Mouse (Mus musculus) adrenal gland, adult 2 months (tissue): ENCODE measurements around the gene Rpl36al. TPM values are rescaled to one million over a fixed set of nuclear protein-coding genes. Genes with fewer than 3 reads are reported as not detected.

Source experiments
- DNase-seq: peaks from one replicate; pipeline ENCODE4 v3.0.0; 2021
- microRNA-seq, 2 experiments: library from miRNA; unstranded; fragments of <30 nt; microRNA quantifications; one replicate each; pipeline ENCODE4 v1.2.0; 2021
- polyA plus RNA-seq: library from polyadenylated mRNA; depleted of rRNA; stranded (reverse); fragments of >200 nt; gene quantifications from 2 replicates; pipeline ENCODE4 v1.2.3, GENCODE M21; 2012; rRNA removed
- total RNA-seq, 2 experiments: library from RNA; stranded (reverse); gene quantifications; 2 replicates each; pipeline ENCODE4 v1.2.3; 2021

Rpl36al gene
- total and polyA plus RNA-seq, 3 experiments, result 14.6 to 634 (median 629) TPM

DNA sequence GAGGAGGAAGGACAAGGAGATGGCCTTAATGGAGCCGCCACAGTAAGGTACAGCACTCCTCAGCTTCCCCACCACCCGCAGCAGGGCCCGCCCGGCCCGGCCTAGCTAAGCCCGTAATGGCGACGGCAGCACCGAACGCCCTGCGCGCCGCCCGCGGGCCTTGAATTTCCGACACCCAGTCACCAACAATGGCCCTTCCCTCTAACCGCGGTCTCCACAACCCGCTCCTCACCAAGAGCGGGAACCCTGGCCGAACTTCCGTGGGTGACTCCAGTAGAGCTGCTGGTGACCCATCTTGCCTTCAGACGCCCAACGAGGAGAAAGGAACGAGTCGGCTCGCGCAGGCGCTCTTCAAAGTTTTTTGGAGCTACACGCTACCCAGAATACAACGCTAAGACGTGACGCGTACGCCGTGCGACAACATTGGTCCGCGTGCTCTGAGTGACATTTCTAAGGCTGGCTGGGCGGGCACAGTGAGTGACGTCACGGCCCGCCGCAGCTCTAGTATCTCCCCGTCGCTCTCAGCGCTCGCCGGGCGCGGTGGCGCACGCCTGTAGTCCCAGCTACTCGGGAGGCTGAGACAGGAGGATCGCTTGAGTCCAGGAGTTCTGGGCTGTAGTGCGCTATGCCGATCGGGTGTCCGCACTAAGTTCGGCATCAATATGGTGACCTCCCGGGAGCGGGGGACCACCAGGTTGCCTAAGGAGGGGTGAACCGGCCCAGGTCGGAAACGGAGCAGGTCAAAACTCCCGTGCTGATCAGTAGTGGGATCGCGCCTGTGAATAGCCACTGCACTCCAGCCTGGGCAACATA lies 24.9 kb downstream of the Rpl36al start, which contains the start of gene Rps29:
Rps29 (minus strand) TSS at position 422 of the 813 bp plus-strand sequence.
- DNase-seq, result peak; percentile 98

DNA sequence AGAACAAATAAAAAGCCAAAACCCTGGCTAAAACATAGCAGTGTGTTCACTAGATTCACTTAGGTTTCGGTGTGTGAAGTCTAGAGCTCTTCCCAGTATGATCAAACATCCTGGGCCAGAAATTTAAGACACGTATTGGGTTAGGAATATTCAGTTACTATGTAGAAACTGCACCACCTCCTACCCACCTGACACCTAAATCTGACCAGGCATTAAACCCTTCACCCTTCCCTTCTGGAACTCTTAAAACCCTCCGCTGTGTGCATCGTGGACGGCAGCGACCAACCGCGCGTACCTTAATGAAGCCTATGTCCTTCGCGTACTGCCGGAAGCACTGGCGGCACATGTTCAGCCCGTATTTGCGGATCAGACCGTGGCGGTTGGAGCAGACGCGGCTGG lies 25.5 kb downstream of the Rpl36al start:
- no peak for DNase-seq

DNA sequence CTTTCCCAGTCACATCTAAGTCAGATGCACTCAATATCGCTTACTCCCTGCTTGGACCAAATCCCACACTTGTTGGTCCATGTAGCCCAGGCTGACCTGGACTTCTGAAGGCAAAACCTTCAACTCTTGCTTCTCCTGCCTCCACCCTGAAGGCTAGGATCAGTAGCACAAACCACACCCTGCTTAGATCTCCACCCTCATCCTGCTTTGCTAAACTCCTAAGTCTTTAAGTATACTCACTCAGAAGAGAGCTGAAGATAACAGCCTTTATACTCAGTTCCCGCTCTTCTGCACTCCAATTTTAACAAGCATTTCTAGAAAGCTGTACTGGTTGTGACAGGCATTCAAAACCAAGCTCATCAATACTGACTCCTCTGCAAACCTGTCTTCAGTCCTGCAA lies 26.8 kb downstream of the Rpl36al start:
- DNase-seq, result no peak

DNA sequence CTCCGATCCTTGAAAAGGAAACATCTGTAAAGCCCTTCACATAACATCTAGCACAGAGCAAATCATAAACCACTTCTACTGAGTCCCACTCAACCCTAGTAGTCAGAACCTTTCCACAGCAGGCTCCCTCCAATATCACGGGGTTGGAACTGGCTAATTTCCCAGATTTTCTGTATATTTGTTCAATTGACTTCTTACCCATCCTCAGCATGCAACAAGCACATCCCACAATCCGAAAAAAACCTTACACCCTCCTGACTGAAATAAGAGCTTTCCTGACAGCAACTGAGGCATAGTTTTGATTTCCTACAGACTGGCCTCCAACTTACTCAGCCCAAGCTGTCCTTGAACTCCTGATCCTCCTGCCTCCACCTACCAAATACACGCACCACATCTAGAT lies 27.4 kb downstream of the Rpl36al start:
- DNase-seq, result no peak

DNA sequence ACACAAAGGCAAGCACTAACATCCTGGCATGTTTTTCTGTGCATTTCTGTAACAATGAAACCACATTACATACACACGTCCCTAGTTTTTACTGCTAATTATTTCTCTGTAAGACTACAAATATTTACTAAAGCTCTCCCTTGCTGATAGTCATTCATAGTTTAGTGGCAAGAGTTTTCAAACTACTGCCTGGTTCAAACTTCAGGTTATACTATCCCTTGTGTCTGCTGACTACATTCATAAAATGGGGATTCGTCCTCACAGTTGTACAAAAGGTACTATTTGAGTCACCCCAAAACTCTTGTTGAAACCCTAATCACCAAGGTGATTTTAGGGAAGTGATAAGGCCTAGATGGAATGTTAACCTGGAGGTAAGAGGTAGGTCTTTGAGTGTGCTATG lies 28.0 kb downstream of the Rpl36al start:
- no peak for DNase-seq

DNA sequence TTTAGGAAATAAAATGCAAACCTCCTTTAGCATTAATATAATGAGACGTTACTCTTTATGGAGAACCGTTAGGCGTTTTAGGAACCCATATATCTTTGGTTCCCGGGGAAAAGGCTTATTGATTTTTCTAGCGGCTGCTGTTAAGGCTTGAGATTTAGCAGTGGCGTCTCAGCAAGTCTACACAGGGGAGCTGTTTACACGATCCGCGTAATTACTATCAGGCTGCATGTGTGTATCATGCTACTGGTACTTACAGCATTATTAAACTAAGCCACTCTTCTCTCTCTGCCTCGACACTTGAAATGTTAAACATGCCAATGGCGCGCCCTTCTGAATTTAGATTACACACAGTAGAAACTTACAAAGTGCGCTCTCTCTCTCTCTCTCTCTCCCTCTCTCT lies 33.8 kb downstream of the Rpl36al start:
- DNase-seq, result no peak

DNA sequence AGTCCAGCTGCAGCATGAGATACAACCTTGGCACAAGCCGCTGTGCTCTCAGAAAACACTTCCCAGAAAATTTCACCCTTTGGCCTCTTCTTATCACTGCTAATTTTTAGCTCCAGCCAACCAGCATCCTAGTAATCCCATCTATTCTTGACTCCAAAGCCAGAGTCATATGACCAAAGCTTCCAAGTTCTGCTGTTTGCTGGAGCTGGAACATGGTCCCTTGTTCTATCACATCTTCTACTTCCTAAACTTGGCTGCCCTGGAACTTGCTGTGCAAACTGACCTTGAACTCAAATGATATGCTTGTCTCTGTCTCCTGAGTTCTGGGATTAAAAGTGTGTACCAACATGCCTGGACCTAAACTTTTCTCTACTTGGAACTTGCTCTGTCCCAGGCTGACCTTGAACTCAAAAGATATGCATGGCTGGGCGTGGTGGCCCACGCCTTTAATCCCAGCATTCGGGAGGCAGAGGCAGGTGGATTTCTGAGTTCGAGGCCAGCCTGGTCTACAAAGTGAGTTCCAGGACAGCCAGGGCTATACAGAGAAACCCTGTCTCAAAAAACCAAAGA lies 36.6 kb downstream of the Rpl36al start:
- no peak for DNase-seq

DNA sequence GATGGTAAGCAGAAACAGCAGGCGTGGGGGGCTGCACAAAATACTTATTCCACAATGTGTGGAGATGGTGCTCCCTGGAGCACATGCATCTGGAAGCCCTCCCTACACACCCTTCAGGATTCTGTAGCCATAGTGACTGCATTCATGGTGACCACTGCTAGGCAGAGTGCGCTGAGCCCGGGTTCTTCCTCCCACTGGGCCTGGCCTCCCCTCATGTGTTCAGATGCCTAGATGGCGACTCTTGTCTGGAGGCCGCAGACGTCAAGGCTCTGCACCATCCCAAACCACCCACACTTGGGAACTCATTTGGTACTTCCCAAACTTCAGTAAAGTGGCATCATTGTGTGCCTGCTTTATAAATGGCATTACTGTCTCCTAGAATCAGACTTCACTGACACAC lies 40.4 kb downstream of the Rpl36al start:
- DNase-seq, result no peak

DNA sequence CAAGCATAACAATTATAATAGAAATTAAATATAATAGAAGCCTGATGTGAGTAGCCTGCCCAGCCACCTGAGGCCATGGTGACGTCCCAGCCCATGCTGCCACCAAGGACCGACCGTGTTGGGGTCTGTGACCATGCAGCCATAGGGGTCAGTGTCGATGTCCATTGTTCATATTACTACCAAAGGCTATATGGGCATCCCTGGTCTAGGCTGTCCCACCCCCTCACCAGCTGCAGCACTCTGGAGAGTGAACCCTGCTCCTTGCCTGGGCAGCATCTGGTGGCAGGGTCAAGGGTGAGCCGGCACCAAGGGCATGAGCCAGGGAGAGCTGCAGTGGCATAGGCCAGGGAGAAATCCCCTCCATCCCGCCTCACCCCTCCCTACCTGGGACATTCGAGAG lies 44.0 kb downstream of the Rpl36al start:
- no peak for DNase-seq

DNA sequence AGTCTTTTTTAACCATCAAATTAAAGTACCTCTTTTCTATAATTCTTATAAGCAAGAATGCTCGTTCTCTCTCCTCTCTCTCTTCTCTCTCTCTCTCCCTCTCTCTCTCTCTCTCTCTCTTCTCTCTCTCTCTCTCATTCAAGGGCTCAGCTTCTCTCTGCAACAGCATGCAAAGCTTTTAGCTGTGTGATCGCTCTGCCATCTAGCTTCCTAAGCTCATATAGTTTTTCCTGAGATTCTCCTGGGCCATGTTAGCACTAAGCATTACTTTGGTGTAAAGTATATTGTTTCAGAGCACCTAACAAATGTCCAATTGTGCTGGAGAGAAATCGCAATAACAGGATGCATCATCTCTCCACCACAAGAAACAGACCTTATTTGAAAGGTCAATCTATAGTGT lies 44.7 kb downstream of the Rpl36al start:
- no peak for DNase-seq

Small RNAs within 50 kb of the gene (microRNA-seq; reads per million reads assigned to microRNA genes)
- gene Gm47287 (0 reads per million in 2 experiments), gene Gm47295 (2.9 to 3.7 reads per million in 2 experiments)

Other genes starting within 250 kb of the Rpl36al start
- gene Rps29, start 24.9 kb downstream of the Rpl36al start, total RNA-seq, result 1,000 to 10,000 TPM; 1,031 to 1,526 TPM
- gene Rps29, start 24.9 kb downstream of the Rpl36al start, polyA plus RNA-seq, result 962 and 1,016 TPM in 2 replicates
- under 1 TPM in 1 of 2 experiments, not detected in 1; 0.17 TPM for gene Lrr1, start 15.3 kb downstream of the Rpl36al start, total RNA-seq
- gene Lrr1, start 15.3 kb downstream of the Rpl36al start, polyA plus RNA-seq, result 0.64 TPM in 1 of 2 replicates, not detected in the other
- 10 to 100 TPM; 45.6 to 60.8 TPM for gene Mgat2, start 74 bp upstream of the Rpl36al start, total RNA-seq
- 26.7 and 29.5 TPM in 2 replicates for gene Mgat2, start 74 bp upstream of the Rpl36al start, polyA plus RNA-seq
- gene Gm49383, start 13.0 kb upstream of the Rpl36al start, total RNA-seq, result 1 to 10 TPM; 4.1 to 7.3 TPM
- 2.3 and 2.6 TPM in 2 replicates for gene Gm49383, start 13.0 kb upstream of the Rpl36al start, polyA plus RNA-seq
- under 1 TPM; 0.89 to 0.97 TPM for gene Dnaaf2, start 14.3 kb upstream of the Rpl36al start, total RNA-seq
- gene Dnaaf2, start 14.3 kb upstream of the Rpl36al start, polyA plus RNA-seq, result 1.1 and 1.6 TPM in 2 replicates
- 1 to 10 TPM; 4.1 to 5.7 TPM for gene Gm49384, start 20.2 kb upstream of the Rpl36al start, total RNA-seq
- 0.16 TPM in 1 of 2 replicates, not detected in the other for gene Gm49384, start 20.2 kb upstream of the Rpl36al start, polyA plus RNA-seq
- gene Pole2, start 44.1 kb upstream of the Rpl36al start, total RNA-seq, result 1 to 10 TPM; 1.4 to 3.8 TPM
- 0.76 and 0.88 TPM in 2 replicates for gene Pole2, start 44.1 kb upstream of the Rpl36al start, polyA plus RNA-seq
- gene Klhdc1, start 57.1 kb upstream of the Rpl36al start, total RNA-seq, result 1 to 10 TPM; 6.6 to 8.7 TPM
- 0.27 and 0.48 TPM in 2 replicates for gene Klhdc1, start 57.1 kb upstream of the Rpl36al start, polyA plus RNA-seq
- gene Klhdc2, start 112.6 kb upstream of the Rpl36al start, total RNA-seq, result 10 to 100 TPM; 41.6 to 66.7 TPM
- gene Klhdc2, start 112.6 kb upstream of the Rpl36al start, polyA plus RNA-seq, result 69.8 and 83.5 TPM in 2 replicates
- 10 to 100 TPM; 40.8 to 41.5 TPM for gene Nemf, start 173.1 kb upstream of the Rpl36al start, total RNA-seq
- 0.61 and 0.86 TPM in 2 replicates for gene Nemf, start 173.1 kb upstream of the Rpl36al start, polyA plus RNA-seq
- gene Arf6, start 188.1 kb upstream of the Rpl36al start, total RNA-seq, result 100 to 1,000 TPM; 112 to 123 TPM
- 123 and 157 TPM in 2 replicates for gene Arf6, start 188.1 kb upstream of the Rpl36al start, polyA plus RNA-seq
- 1 to 10 TPM; 1.2 TPM for gene Gm9887, start 188.4 kb upstream of the Rpl36al start, total RNA-seq
- 3.8 and 3.9 TPM in 2 replicates for gene Gm9887, start 188.4 kb upstream of the Rpl36al start, polyA plus RNA-seq